Mouse (Mus musculus) megakaryocyte progenitor cell, adult 5-6 weeks (primary cell): ENCODE data around the gene Phlda1. TPM values are rescaled to one million over a fixed set of nuclear protein-coding genes. Genes with fewer than 3 reads are reported as not detected.

Source experiments
- ATAC-seq: replicated peaks from 2 replicates; pipeline ENCODE4 v1.8.0; 2016; ENCODE audit warnings: mild to moderate bottlenecking, moderate TSS enrichment, inconsistent platforms; ENCODE audit not compliant: poor library complexity
- total RNA-seq, 2 experiments: library from RNA; stranded (forward) in 1 of 2; stranded (reverse) in 1 of 2; fragments of 157-497, 149-512 nt in 1 of 2; fragments of 200-1000 nt in 1 of 2; gene quantifications; 2 replicates each; pipeline versions ENCODE4 v1.2.3 to v1.2.4; 2015 to 2017

The Phlda1 gene
- total RNA-seq, 2 experiments from 2014 or later: 0.33 to 2.1 TPM

DNA sequence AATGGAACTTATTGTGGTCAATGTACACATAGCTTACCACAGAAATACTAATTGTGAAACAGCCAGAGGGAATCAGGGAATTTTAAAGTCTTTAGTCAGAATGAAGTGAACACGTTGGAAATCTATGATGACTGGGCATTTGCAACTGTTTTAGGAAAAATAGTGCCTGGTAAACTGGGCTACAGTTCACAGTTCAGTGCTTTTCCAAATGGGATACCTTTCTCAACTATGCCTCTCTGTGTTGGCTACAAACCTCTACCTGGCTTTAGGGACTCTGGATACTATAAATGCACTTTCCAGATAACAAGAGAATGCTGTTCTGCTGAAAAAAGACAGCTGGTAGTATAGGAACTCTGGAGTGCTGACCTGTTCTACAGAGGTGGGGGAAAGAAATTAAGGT, 1.5 kb upstream of the Phlda1 start:
- ATAC-seq: no peak

DNA sequence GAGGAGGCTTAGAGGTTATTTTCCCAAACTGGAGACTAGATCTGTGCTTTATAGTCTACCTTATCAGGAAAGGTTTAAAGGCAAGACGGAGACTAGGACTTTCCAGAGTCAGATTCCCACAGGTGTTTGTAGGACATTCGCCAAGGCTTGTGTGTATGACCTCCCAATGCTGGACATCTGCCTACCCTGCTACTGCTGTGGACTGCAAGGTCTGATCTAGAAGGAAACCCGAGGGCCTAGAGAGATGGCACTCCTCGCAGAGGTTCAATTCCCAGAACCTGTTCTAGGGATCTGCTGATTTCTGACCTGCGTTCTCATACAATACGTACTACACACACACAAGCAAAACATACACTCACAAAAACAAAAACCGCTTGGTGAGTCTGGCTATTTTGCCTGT, 680 bp upstream of the Phlda1 start:
- ATAC-seq: no peak

DNA sequence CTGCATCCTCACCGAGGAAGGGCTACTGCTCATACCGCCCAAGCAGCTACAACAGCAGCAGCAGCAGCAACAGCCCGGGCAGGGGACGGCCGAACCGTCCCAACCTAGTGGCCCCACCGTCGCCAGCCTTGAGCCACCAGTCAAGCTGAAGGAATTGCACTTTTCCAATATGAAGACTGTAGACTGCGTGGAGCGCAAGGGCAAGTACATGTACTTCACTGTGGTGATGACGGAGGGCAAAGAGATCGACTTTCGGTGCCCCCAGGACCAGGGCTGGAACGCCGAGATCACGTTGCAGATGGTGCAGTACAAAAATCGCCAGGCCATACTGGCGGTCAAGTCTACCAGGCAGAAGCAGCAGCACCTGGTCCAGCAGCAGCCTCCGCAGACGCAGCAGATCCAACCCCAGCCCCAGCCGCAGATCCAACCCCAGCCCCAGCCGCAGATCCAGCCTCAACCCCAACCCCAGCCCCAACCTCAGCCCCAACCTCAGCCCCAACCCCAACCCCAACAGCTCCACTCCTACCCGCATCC, 907 bp downstream of the Phlda1 start:
- ATAC-seq: 0 out of 2 replicates have a peak, but pooled peaks have one; percentile 0

DNA sequence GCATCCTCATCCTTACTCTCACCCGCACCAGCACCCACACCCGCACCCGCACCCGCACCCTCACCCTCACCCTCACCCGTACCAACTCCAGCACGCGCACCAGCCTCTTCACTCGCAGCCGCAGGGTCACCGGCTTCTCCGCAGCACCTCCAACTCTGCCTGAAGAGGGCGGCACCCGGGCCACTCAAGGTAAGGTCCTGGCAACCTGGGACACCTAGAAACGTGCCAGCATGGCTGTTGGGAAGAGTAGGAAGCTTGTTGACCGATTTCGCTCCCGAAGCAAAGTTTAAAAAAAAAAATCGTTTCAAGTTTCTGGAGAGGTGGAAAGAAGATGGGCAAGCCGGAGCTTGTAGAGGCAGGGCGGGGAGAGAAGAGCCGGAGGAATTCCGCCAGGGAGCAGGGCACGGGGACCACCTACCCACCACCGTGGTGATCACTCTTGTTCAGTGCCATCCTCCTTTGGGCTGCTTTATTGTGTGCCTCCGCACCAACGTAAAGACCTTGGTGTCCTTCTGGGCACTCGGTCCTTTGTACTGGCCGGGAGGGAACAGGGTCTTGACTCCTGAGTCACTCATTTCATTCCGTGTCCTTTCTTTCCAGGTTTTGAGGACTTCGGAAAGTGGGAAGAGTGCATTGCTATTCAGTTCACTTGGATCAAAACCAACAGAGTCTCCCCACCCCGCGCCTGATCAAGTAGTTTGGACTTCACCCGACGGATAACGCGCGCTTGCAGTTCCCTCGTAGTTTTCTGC, 1.6 kb downstream of the Phlda1 start:
- peak; percentile 26 for ATAC-seq

DNA sequence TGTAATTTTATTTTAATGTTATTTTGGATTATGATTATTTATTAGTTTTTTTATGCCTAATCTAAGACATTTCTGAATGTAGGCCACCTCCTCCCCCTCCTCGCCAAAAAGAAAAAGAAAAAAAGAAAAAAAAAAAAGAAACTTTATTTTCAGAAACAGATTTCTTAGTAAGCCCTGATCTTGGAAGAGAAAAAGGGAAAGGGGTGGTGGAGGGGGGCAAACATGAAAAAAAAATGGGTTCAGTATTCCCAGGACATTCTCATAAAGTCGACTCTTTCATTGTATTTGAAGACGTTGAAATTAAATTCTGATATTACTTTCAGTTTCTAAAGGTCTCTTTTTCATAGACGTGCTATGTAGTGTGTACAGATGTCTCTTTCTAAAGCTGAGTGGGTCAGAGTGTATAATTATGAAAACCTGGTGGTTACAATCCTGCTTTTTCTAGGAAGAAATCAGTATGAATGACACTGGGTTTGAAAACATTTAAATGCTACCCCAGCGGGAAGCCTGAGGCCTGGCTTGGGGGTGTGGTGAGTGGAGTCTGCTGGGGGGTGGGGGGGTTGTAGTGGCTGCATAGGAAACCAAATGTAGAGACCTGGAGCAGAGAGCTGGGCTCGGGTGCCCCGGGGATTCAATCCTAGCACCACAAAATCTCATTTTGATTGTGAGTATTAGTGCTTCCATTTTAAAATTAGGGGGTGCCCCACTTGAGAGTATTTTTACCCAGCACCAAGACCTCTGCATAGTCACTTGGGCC, 2.4 kb downstream of the Phlda1 start:
- no peak for ATAC-seq

DNA sequence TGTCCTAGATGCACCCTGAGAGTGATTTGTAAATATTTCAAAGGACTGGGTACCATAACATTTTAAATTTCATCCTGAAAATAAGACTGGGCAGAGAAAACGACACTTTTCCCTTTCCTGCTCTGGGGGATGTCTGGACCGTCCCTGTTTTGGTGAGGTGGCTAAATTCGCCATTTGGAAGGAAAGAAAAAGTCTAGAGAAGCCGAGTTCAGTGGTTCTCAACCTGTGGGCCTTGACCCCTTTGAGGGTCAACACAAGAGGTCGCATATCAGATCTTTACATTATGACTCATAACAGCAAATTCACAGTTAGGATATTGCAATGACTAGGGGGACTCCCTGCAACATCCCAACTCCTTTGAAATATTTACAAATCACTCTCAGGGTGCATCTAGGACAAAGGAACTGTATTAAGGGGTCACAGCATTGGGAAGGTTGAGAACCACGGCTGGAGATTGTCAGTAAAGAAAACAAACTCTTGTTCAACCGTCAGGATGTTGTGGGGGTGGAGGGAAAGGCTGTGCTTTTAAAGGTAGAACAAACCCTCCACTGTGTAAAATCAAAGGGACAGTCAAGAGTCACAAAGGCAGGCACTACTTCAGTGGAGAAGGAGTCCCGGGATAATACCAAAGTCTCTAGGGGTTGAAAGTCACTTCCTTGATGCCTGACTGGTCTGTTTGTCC, 3.2 kb downstream of the Phlda1 start:
- ATAC-seq: no peak

DNA sequence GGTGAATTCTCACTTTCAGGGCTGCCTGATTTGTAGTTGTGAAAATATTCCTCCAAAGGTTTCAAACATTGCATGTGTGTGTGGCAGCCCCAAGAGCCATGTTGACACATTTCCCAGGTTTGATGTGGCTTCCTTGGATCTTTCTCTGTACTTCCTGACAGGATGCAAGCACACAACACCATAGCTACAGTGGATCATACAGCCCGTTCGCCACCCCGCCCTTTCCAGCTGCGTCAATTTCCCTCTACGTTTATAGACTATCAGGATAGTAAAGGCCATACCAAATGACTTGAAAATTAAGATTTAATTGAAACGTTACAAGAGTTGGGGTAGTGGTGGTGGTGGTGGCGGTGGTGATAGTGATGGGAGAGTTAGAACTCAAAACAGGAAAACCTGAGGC, 3.9 kb downstream of the Phlda1 start:
- ATAC-seq: no peak

DNA sequence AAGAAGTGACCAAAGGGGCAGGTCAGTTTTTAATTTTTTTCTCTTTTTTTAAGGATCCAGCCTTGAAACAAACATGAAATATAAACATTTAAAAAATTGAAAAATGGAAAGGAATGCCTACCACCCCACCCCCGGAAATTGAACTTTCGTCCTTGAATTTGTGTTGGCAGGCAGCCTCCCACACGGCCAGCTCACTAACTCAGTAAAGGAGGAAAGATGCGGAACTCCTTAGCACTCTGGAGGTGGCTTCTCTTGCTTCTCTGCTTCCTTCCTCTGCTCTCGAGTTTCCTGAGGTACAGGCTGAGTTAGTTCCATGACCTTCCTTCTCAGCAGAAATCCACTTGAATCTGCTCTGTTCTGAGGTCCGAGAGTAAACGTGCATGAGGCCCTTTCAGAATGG, 4.7 kb downstream of the Phlda1 start:
- no peak for ATAC-seq

DNA sequence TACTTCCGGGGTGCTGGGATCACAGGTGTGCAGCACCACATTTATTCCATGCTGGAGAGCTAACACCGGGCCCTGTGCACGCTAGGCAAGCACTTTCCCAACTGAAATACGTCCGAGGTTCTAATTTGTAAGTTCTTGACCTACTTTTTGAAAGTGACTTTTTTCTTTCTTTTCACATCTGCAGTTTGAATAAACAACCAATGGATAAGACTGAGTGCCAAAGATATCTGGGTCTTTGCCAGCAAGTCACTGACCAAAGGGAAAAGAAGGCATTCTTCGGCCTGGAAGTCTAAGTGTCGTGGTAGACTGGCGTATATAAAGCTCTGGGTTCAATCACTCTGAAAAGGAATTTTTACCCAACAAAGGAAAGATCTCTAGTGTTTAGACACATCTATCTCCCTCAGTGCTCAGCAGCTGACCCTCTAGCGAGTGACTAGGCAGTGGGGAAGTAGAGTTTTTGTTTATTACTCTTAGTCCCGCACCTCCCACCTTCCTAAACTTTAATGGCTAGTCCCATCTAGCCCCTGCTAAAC, 6.0 kb downstream of the Phlda1 start:
- no peak for ATAC-seq

DNA sequence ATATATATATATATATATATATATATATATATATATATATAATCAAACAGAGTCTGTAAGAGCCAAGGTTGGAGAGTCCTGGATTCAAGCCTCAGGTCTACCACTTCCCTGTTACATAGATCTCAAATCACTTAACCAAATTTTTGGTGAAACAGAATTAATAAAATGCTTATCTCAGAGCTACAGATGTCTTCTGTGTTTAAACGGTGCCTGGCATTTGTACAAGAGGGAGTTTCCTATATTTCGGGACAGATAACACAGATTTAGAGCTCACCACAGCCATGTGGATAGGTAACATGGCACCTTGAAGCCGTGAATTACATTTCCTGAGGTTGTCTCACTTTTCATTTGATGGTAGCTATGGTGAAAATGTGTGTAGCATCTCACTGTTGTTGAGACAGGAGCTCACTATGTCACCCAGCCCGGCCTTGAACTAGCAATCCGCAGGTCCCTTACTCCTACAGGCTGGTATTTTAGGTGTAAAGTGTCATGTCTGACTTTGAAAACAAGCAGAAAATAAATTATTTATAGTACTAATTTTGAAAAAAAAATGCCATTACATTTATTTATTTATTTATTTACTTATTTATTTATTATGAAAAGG, 8.3 kb downstream of the Phlda1 start:
- ATAC-seq: peak; percentile 32

DNA sequence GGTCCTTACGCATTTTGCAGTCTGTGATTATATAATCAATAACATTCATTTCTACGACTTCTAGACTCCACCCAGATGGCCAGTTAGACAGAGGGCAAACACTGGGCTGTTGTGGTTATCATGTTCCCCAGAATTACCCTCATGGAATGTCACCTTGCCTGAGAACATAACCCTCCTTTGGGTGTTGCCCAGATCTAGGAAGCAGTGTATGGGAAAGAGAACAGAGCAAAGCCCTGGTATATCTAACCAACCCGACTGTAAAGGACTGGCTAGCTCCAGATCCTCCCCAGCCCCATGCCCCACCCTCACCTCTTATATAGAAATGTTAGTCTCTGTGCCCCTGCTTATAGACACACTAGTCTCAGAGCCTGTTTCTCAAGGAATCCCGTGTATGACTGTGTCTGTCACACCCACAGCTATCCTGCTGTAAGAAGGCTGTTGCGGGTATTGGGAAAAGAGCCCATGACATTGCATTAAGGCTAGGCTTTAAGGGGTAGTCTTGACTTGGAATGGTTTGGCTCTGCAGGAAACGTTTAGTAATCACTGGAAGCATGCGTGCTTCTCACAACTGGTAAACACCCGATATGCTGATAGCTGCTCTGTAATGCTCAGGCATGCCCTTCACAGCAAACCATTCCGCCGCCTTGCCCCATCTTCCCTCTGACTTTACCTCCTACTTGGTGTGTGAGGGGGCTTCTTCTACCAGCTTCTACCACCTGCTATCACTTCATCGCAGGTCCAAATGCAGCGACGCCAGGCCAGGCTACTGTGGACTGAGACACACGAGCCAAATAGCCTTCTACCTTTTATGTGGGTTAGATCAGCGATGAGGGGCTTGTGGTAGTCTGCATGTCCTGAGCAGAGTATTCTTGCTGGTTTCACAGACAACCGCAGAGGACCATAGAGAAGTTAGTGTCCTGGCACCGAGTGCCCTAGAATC, 9.3 kb downstream of the Phlda1 start:
- ATAC-seq: no peak

DNA sequence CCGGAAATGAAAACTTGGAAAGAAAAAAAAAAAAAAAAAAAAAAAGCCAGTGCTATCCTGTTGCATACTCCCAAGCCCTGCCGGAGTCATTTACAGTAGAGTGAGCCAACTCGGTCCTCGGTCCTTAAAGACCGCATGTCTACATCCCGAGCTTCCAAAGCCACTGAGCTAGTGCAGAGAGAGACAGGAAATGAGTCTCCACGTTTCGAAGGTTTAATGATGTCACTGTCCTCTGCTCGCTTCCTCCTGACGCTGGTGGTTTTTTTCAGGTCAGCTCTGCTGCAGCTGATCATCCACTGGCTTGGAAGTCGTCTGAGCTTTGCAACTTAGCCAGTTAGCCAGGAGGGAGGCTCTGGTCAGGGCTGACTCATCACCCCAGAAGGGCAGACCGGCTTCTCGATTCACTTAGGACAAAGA, 10.1 kb downstream of the Phlda1 start:
- ATAC-seq: peak; percentile 81

DNA sequence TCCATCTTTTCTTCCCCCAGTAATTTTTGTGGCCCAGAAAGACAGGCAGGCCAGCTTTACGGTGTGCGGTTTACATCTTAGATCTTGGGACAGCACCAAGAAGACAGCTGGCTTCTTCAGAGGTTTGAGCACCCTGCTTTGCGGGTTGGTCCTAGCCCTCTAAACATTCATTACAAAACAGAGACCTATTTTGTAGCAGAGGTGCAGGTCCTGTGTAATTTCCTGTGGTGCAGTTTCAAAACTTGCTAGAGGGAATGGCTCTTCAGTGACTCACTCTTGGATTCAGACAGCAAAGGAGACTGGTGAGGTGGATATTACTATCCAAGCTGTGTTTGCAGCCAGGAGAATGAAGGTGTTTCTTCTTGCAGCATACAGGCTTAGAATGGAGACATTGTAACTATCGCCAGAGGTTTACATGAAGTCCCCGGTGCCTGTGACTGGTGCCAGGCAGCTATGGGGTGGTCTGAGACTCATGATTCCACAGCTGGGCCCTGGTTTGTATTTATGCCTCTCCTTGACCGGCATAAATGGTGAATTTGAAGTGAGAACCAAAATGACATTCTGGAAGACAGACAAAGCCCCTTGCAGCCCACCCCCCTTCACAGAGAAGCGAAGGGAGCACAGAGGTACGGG, 10.8 kb downstream of the Phlda1 start:
- peak; percentile 69 for ATAC-seq

DNA sequence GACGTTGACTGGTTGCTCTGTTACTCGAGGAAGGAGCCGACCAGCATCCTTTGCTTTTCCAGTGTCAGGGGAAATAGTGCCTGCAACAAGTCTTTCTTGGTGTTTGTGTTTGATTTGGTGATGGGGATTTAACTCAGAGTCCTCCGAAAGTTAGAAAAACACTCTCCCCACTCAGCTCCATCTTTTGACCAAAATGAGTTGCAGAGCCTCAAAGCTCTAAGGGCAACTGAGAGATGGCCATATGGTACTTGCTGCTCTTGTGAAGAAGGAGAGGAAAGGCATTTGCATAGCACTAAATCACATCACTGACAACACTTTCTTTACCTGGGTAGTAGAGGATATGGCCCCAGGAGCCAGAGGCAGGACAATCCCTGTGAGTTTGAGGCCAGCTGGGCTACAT, 12.3 kb downstream of the Phlda1 start:
- ATAC-seq: no peak

DNA sequence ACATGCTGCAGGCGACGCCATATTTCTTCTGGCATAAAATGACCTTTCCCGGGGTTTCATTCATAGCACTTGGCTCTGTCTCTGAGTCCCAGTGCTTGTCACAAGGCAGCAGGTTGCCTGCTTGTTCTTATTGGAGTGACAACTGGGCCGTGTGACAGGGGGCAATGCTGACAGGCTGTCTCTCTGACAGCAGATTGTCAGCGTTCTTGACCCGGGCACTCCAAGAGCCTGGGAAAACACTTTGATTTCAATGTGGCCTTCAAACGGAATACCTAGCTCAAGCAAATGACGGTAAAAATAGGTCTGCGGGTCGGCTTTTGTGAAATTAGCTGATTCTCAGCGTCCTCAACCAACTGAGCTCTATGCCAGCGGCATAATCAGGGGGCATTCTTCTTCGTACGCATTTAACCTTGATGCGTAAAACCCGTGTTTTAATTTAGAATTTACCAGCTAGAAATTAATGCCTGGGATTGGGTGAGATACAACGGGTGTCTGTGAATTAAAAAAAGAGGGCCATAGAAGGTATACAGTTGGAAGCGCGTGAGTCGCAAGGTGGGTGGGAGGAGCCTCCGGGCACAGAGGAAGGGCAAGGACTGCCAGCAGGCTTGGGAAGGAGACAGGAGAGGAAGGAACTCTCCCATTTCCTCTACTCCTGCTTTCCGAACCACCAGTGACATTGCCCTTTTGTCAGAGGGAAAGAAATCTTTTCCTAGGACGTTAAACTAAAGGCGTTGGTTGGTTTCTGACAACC, 13.7 kb downstream of the Phlda1 start:
- ATAC-seq: no peak

DNA sequence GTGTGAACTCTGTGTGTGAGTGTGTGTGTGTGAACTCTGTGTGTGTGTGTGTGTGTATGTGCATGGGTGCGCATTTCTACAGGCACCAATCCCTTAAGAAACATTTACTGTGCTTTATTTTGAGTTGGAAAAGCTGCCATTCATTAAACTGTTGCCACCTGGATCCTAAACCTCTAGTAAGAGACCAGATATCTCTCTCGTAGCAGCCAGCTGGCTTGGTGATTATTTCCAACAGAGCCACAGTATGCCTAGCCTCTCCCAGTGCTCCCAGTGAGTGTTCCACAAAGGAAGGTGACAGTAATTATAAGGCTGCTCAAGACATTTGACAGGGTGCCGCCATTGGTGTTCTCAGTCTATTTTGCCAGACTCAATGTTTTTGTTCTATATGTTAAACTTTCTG, 14.5 kb downstream of the Phlda1 start:
- no peak for ATAC-seq

DNA sequence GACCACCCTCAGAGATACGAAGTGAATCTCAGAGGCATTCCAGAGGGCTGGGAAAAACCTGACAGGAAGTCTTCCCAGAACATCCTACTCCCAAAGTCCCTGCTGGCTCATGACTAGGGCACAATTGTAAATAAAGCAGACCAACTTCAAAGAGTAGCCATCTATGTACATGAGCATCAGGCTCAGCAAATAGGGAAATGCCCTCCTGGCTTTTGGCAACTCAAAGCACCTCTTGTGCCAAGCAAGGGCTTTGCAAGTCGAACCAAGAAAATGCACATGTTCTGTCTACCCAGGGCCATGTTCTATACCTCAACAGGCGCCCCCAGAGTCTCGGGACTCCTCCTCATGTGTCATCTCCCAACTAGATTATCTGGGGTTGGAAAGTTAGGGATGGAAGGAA, 15.6 kb downstream of the Phlda1 start:
- no peak for ATAC-seq

DNA sequence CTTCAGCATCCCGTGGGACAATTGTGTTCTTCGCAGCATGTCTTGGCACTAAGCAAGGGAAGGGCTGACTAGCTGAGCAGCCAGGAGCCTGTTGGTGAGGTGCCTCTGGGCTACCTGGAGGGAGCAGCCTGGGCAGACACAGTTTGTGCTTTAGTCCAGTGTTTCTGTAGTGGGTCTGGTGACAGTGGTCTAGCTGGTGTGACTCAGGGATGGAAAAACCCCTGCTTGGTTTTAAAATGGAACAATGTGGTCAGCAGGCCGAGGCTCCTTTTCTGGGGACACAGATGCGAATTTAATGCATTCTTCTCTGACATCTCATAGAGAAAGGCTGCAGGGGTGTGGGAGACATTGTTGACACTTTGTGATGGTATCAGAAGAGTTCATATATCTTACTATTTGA, 16.1 kb downstream of the Phlda1 start:
- ATAC-seq: no peak

DNA sequence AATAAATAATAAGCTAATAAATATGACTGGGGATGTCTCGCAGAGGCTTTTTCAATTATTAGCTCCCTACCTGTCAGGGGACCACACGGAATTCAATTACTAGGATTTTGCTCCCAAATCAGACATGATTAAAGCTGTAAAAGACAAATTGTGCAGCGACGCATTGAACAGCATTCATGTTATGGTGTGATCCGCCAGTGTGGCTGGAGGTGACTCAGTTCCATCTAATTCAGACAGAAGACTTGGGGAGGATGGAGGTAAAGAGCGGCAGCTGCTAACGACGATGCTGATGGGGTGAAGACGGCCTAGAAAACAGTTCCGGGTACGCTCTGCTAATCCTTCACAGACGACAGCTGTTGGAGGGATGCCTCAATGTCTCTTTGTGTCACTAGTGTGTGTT, 17.8 kb downstream of the Phlda1 start:
- ATAC-seq: no peak
